Mouse (Mus musculus): ENCODE measurements around the gene Stard13. TPM values are rescaled to one million over a fixed set of nuclear protein-coding genes. Genes with fewer than 3 reads are reported as not detected.

Gene Stard13
- polyA plus RNA-seq, 1 experiment = 1.9 TPM

- Histone ChIP-seq H3K36me3 (ENCODE audit: control insufficient read depth, insufficient read depth, low read length) (no peaks in the 10 kb centered on the region), H3K27me3 (ENCODE audit: control insufficient read depth, insufficient read depth, low read length) (no peaks in the 10 kb centered on the region), H3K4me3 (ENCODE audit: control insufficient read depth, insufficient read depth, low read length) (no peak overlapping the region), H3K27ac (ENCODE audit: control insufficient read depth, insufficient read depth, low read length) (no peak overlapping the region), H3K4me1 (replicated peaks; ENCODE audit: control insufficient read depth, insufficient read depth, low read length) (no peaks in the 10 kb centered on the region)
- 69% methylated on average over 3 of the region's 3 CpGs for WGBS
- TF ChIP-seq CTCF (IDR thresholded peaks at IDR 0.05; ENCODE audit: borderline replicate concordance, control insufficient read depth, extremely low read depth, insufficient read depth, low read length, poor library complexity) (no peak), POLR2A (IDR thresholded peaks at IDR 0.05; ENCODE audit: control insufficient read depth, extremely low read depth, insufficient read depth, low read length, poor library complexity) (no peak)
- no peak for DNase-seq
These were observed 78.9 kb downstream of the Stard13 start for GRCm38 (mm10) chr5:151154780-151155179.

GRCm38 (mm10) chr5:151154030-151154429 is 79.6 kb downstream of the Stard13 start:
- TF ChIP-seq CTCF (IDR thresholded peaks at IDR 0.05; ENCODE audit: borderline replicate concordance, control insufficient read depth, extremely low read depth, insufficient read depth, low read length, poor library complexity) (no peak), POLR2A (IDR thresholded peaks at IDR 0.05; ENCODE audit: control insufficient read depth, extremely low read depth, insufficient read depth, low read length, poor library complexity) (no peak)
- H3K27me3 ChIP-seq (ENCODE audit: control insufficient read depth, insufficient read depth, low read length) = no peaks in the 10 kb centered on the region
- DNase-seq = no peak
- no peak overlapping the region for H3K4me3 ChIP-seq (ENCODE audit: control insufficient read depth, insufficient read depth, low read length)
- H3K27ac ChIP-seq (ENCODE audit: control insufficient read depth, insufficient read depth, low read length) = no peak overlapping the region
- 94% methylated on average over 4 of the region's 4 CpGs for WGBS
- H3K36me3 ChIP-seq (ENCODE audit: control insufficient read depth, insufficient read depth, low read length) = no peaks in the 10 kb centered on the region
- no peaks in the 10 kb centered on the region for H3K4me1 ChIP-seq (replicated peaks; ENCODE audit: control insufficient read depth, insufficient read depth, low read length)

- no peak for TF ChIP-seq POLR2A (IDR thresholded peaks at IDR 0.05; ENCODE audit: control insufficient read depth, extremely low read depth, insufficient read depth, low read length, poor library complexity)
- no peak for TF ChIP-seq CTCF (IDR thresholded peaks at IDR 0.05; ENCODE audit: borderline replicate concordance, control insufficient read depth, extremely low read depth, insufficient read depth, low read length, poor library complexity)
- DNase-seq = no peak
- H3K4me3 ChIP-seq (ENCODE audit: control insufficient read depth, insufficient read depth, low read length) = no peak overlapping the region
- H3K4me1 ChIP-seq (replicated peaks; ENCODE audit: control insufficient read depth, insufficient read depth, low read length) = no peaks in the 10 kb centered on the region
- no peak overlapping the region for H3K27ac ChIP-seq (ENCODE audit: control insufficient read depth, insufficient read depth, low read length)
- no peaks in the 10 kb centered on the region for H3K27me3 ChIP-seq (ENCODE audit: control insufficient read depth, insufficient read depth, low read length)
- 96% methylated on average over 9 of the region's 9 CpGs for WGBS
- H3K36me3 ChIP-seq (ENCODE audit: control insufficient read depth, insufficient read depth, low read length) = no peaks in the 10 kb centered on the region
These were observed 82.1 kb downstream of the Stard13 start for GRCm38 (mm10) chr5:151151549-151151948.

GRCm38 (mm10) chr5:151149509-151149908 is 84.1 kb downstream of the Stard13 start:
- H3K27ac ChIP-seq (ENCODE audit: control insufficient read depth, insufficient read depth, low read length) = no peak overlapping the region
- no peaks in the 10 kb centered on the region for H3K36me3 ChIP-seq (ENCODE audit: control insufficient read depth, insufficient read depth, low read length)
- 87% methylated on average over 8 of the region's 8 CpGs for WGBS
- TF ChIP-seq POLR2A (IDR thresholded peaks at IDR 0.05; ENCODE audit: control insufficient read depth, extremely low read depth, insufficient read depth, low read length, poor library complexity) (no peak), CTCF (IDR thresholded peaks at IDR 0.05; ENCODE audit: borderline replicate concordance, control insufficient read depth, extremely low read depth, insufficient read depth, low read length, poor library complexity) (no peak)
- no peaks in the 10 kb centered on the region for H3K27me3 ChIP-seq (ENCODE audit: control insufficient read depth, insufficient read depth, low read length)
- no peak for DNase-seq
- H3K4me1 ChIP-seq (replicated peaks; ENCODE audit: control insufficient read depth, insufficient read depth, low read length) = no peaks in the 10 kb centered on the region
- no peak overlapping the region for H3K4me3 ChIP-seq (ENCODE audit: control insufficient read depth, insufficient read depth, low read length)

- Histone ChIP-seq H3K27me3 (ENCODE audit: control insufficient read depth, insufficient read depth, low read length) (no peaks in the 10 kb centered on the region), H3K4me1 (replicated peaks; ENCODE audit: control insufficient read depth, insufficient read depth, low read length) (no peaks in the 10 kb centered on the region), H3K27ac (ENCODE audit: control insufficient read depth, insufficient read depth, low read length) (no peak overlapping the region), H3K4me3 (ENCODE audit: control insufficient read depth, insufficient read depth, low read length) (no peak overlapping the region), H3K36me3 (ENCODE audit: control insufficient read depth, insufficient read depth, low read length) (no peaks in the 10 kb centered on the region)
- TF ChIP-seq POLR2A (IDR thresholded peaks at IDR 0.05; ENCODE audit: control insufficient read depth, extremely low read depth, insufficient read depth, low read length, poor library complexity) (no peak), CTCF (IDR thresholded peaks at IDR 0.05; ENCODE audit: borderline replicate concordance, control insufficient read depth, extremely low read depth, insufficient read depth, low read length, poor library complexity) (no peak)
- 95% methylated on average over 4 of the region's 4 CpGs for WGBS
- DNase-seq = no peak
These were observed 85.6 kb downstream of the Stard13 start for GRCm38 (mm10) chr5:151148079-151148478.

GRCm38 (mm10) chr5:151145807-151146206 is 87.8 kb downstream of the Stard13 start:
- Histone ChIP-seq H3K27ac (ENCODE audit: control insufficient read depth, insufficient read depth, low read length) (no peak overlapping the region), H3K27me3 (ENCODE audit: control insufficient read depth, insufficient read depth, low read length) (no peaks in the 10 kb centered on the region), H3K36me3 (ENCODE audit: control insufficient read depth, insufficient read depth, low read length) (no peaks in the 10 kb centered on the region), H3K4me1 (replicated peaks; ENCODE audit: control insufficient read depth, insufficient read depth, low read length) (no peaks in the 10 kb centered on the region; the same call in 1 of the 2 replicates), H3K4me3 (ENCODE audit: control insufficient read depth, insufficient read depth, low read length) (no peak overlapping the region)
- TF ChIP-seq POLR2A (IDR thresholded peaks at IDR 0.05; ENCODE audit: control insufficient read depth, extremely low read depth, insufficient read depth, low read length, poor library complexity) (no peak), CTCF (IDR thresholded peaks at IDR 0.05; ENCODE audit: borderline replicate concordance, control insufficient read depth, extremely low read depth, insufficient read depth, low read length, poor library complexity) (no peak)
- 86% methylated on average over 5 of the region's 5 CpGs for WGBS
- DNase-seq = no peak

GRCm38 (mm10) chr5:151143955-151144354 is 89.7 kb downstream of the Stard13 start:
- Histone ChIP-seq H3K27me3 (ENCODE audit: control insufficient read depth, insufficient read depth, low read length) (no peaks in the 10 kb centered on the region), H3K4me1 (replicated peaks; ENCODE audit: control insufficient read depth, insufficient read depth, low read length) (no peaks in the 10 kb centered on the region; the same call in 1 of the 2 replicates), H3K27ac (ENCODE audit: control insufficient read depth, insufficient read depth, low read length) (no peak overlapping the region), H3K36me3 (ENCODE audit: control insufficient read depth, insufficient read depth, low read length) (no peaks in the 10 kb centered on the region), H3K4me3 (ENCODE audit: control insufficient read depth, insufficient read depth, low read length) (no peak overlapping the region)
- WGBS = 95% methylated on average over 5 of the region's 5 CpGs
- TF ChIP-seq POLR2A (IDR thresholded peaks at IDR 0.05; ENCODE audit: control insufficient read depth, extremely low read depth, insufficient read depth, low read length, poor library complexity) = no peak
- TF ChIP-seq CTCF (IDR thresholded peaks at IDR 0.05; ENCODE audit: borderline replicate concordance, control insufficient read depth, extremely low read depth, insufficient read depth, low read length, poor library complexity) = no peak
- DNase-seq = no peak

Data from thymus, adult 2 months (tissue).